Mouse (Mus musculus): ENCODE data around the gene Catsperd. TPM values are rescaled to one million over a fixed set of nuclear protein-coding genes. Genes with fewer than 3 reads are reported as not detected.

Gene Catsperd
- polyA plus RNA-seq, 1 experiment from 2014 or later = 3.7 TPM

DNA sequence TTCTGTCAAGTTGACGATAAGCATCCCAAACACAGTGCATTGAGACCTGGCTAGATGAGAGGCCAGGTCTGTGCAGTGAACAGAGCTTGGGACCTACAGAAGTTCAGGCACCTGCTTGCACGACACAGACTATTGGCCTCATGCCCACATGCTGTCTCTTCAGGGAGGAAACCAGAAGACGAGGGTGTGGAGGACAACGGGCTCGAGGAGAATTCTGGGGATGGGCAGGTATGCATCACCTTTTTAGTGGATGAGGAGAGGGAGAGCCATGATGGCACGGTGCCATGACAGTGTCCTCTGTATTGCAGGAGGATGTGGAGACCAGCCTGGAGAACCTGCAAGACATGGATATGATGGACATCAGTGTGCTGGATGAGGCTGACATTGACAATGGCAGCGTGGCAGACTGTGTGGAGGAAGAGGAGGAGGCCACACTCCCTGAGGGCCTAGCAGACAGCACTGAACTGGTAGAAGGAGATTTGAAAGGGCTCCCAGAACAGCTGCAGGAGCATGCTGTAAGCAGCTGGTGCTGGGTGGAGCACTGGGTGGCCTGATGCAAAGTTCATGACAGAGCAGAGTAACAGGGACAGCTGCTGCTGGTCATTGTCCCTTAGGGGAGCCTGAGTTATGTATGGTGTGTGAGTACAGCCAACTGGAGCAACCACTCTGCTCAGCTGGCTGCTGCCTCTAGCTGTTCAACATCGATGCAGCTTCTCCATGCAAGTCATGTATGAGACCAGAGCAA lies 34.2 kb upstream of the Catsperd start:
- H3K4me1 ChIP-seq (ENCODE audit: control insufficient read depth, insufficient read depth, low read length) = no peaks in the 10 kb centered on the region
- ATAC-seq (ENCODE audit: low read depth) = no peak
- H3K27me3 ChIP-seq (ENCODE audit: control insufficient read depth, insufficient read depth, low read length) = no peaks in the 10 kb centered on the region
- H3K36me3 ChIP-seq (ENCODE audit: control insufficient read depth, insufficient read depth, low read length) = peaks cover 79% of the 10 kb centered on the region
- no peak overlapping the region for H3K4me2 ChIP-seq (ENCODE audit: low read depth, low read length)
- no peak overlapping the region for H3K9ac ChIP-seq (replicated peaks; ENCODE audit: low read depth, low read length)
- no peak overlapping the region for H3K27ac ChIP-seq (ENCODE audit: low read depth, low read length)
- H3K4me3 ChIP-seq (ENCODE audit: low read depth, low read length) = no peak overlapping the region
- no peaks in the 10 kb centered on the region for H3K9me3 ChIP-seq (ENCODE audit: control insufficient read depth, low read length)
- 89% methylated on average over 8 of the region's 8 CpGs for WGBS

DNA sequence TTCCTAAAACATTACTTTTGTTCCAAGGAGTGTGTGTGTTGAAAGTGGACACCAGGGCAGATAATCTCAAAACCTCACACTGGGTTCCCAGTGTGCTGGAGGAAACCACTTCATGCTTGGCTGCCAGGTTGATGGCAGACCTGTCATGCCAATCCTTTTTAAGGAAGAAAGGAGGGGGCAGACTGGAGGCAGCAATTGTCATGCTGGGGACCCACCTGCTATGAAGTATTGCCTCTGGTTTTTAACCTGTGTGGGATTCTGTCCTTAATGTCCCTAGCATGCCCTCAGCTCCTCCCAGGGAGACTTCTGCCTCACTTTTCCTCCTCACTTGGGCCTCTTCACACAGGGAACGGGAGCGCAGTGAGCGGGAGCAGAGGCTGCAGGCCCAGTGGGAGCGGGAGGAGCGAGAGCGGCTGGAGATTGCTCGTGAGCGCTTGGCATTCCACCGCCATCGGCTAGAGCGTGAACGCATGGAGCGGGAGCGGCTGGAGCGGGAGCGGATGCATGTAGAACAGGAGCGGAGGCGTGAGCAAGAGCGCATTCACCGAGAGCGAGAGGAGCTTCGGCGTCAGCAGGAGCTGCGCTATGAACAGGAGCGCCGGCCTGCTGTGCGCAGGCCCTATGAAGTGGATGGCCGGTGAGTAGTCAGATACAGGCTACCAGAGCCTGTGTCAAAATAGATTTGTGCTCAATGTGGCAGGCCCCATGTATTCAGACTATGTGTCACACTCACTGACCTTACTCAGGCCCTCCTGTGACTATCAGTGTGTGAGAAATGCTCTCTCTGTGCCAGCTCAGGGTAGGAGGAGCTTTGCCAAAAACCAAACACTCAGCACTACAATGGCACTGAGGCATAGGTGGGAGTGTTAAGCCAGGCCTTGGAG lies 24.5 kb upstream of the Catsperd start:
- no peaks in the 10 kb centered on the region for H3K9me3 ChIP-seq (ENCODE audit: control insufficient read depth, low read length)
- WGBS = 94% methylated on average over 28 of the region's 28 CpGs

DNA sequence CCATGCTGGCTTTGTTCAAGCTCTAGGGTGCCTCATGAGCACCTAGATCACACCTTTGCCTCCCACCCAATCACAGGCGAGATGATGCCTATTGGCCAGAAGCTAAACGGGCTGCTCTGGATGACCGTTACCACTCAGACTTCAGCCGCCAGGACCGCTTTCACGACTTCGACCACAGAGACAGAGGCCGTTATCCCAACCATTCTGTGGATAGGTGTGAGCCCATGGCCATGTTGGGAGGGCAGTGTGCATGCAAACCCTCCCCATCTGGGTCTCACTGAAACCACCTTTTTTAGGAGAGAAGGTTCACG lies 23.9 kb upstream of the Catsperd start:
- ATAC-seq (ENCODE audit: low read depth) = no peak
- Histone ChIP-seq H3K27ac (ENCODE audit: low read depth, low read length) (no peak overlapping the region), H3K4me3 (ENCODE audit: low read depth, low read length) (no peak overlapping the region), H3K27me3 (ENCODE audit: control insufficient read depth, insufficient read depth, low read length) (no peaks in the 10 kb centered on the region), H3K36me3 (ENCODE audit: control insufficient read depth, insufficient read depth, low read length) (peaks cover 80% of the 10 kb centered on the region), H3K9ac (replicated peaks; ENCODE audit: low read depth, low read length) (no peak overlapping the region), H3K4me1 (ENCODE audit: control insufficient read depth, insufficient read depth, low read length) (peaks cover 8% of the 10 kb centered on the region), H3K4me2 (ENCODE audit: low read depth, low read length) (no peak overlapping the region), H3K9me3 (ENCODE audit: control insufficient read depth, low read length) (no peaks in the 10 kb centered on the region)
- 90% methylated on average over 9 of the region's 9 CpGs for WGBS

More for the DNA sequence above, 24.5 kb upstream of the Catsperd start:
- Histone ChIP-seq H3K9ac (replicated peaks; ENCODE audit: low read depth, low read length) (no peak overlapping the region), H3K4me2 (ENCODE audit: low read depth, low read length) (no peak overlapping the region), H3K36me3 (ENCODE audit: control insufficient read depth, insufficient read depth, low read length) (peaks cover 80% of the 10 kb centered on the region), H3K27me3 (ENCODE audit: control insufficient read depth, insufficient read depth, low read length) (no peaks in the 10 kb centered on the region), H3K4me1 (ENCODE audit: control insufficient read depth, insufficient read depth, low read length) (peaks cover 4% of the 10 kb centered on the region), H3K27ac (ENCODE audit: low read depth, low read length) (no peak overlapping the region), H3K4me3 (ENCODE audit: low read depth, low read length) (no peak overlapping the region)
- no peak for ATAC-seq (ENCODE audit: low read depth)

DNA sequence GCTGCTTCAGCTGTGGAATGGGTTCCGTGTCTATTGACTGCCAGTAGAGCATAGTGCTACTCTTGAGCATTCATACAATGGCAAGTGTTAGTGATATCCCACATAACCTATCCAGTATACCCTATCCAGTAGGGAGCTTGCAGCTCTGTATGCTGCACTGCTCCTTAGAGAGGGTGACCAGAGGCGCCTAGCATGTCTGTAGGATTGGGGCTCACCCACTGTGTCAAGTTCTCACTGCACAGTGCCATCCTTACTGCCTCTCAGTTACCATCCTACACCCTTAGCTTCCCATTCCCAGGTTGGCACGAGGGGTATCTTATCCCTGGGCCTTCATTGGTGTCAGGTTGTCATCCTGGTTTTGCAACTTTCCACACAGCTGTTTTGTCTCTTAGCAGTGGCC lies 23.5 kb upstream of the Catsperd start:
- Histone ChIP-seq H3K9me3 (ENCODE audit: control insufficient read depth, low read length) (no peaks in the 10 kb centered on the region), H3K4me2 (ENCODE audit: low read depth, low read length) (no peak overlapping the region), H3K27ac (ENCODE audit: low read depth, low read length) (no peak overlapping the region), H3K4me3 (ENCODE audit: low read depth, low read length) (no peak overlapping the region), H3K9ac (replicated peaks; ENCODE audit: low read depth, low read length) (no peak overlapping the region), H3K36me3 (ENCODE audit: control insufficient read depth, insufficient read depth, low read length) (peaks cover 77% of the 10 kb centered on the region), H3K27me3 (ENCODE audit: control insufficient read depth, insufficient read depth, low read length) (no peaks in the 10 kb centered on the region), H3K4me1 (ENCODE audit: control insufficient read depth, insufficient read depth, low read length) (peaks cover 8% of the 10 kb centered on the region)
- ATAC-seq (ENCODE audit: low read depth) = no peak
- 93% methylated on average over 3 of the region's 3 CpGs for WGBS

DNA sequence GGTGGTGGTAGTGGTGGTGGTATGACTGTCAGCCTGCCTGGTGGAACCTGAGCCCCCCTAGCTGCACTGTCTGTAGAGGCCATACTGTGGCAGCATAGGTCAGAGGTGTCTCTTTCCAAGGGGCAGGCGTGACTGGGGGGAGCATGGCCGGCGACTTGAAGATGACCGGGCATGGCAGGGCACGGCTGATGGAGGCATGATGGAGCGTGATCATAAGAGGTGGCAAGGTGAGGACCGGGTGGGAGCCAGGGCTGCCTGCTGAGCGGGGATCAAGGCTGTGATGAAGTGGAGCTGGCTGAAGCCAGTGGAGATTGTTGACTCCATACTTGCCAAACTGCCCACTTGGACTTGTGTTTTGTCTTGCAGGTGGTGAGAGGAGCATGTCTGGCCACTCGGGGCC lies 22.5 kb upstream of the Catsperd start:
- Histone ChIP-seq H3K9me3 (ENCODE audit: control insufficient read depth, low read length) (no peaks in the 10 kb centered on the region), H3K4me2 (ENCODE audit: low read depth, low read length) (no peak overlapping the region), H3K4me1 (ENCODE audit: control insufficient read depth, insufficient read depth, low read length) (peaks cover 11% of the 10 kb centered on the region), H3K36me3 (ENCODE audit: control insufficient read depth, insufficient read depth, low read length) (peaks cover 68% of the 10 kb centered on the region), H3K27ac (ENCODE audit: low read depth, low read length) (no peak overlapping the region), H3K4me3 (ENCODE audit: low read depth, low read length) (no peak overlapping the region), H3K9ac (replicated peaks; ENCODE audit: low read depth, low read length) (no peak overlapping the region), H3K27me3 (ENCODE audit: control insufficient read depth, insufficient read depth, low read length) (no peaks in the 10 kb centered on the region)
- 86% methylated on average over 9 of the region's 9 CpGs for WGBS
- ATAC-seq (ENCODE audit: low read depth) = no peak

DNA sequence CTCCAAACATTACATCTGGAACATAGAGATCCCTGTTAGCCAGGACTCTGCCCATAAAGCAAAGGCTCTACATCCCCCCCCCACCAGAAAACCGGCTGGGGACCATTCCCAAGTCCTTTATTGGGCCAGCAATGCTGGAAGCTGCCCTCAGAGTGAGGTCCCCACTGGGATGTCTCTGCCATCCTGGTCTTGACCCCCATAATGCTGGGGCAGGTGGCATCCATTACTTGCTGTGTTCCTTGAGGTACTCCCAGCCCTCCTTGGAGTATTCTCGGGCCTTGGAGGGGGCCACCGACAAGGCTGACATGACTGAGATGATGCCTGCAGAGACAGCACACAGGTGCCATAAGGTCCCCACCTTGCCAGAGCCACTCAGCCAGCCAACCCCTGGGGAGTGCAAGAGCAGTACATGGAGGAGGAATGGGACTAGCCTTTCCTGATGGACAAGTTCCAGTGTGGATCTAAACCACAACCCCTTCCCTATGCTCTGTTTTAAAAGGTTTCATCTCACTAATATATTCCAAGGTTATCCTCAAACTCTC lies 20.4 kb upstream of the Catsperd start:
- Histone ChIP-seq H3K4me1 (ENCODE audit: control insufficient read depth, insufficient read depth, low read length) (peaks cover 11% of the 10 kb centered on the region), H3K36me3 (ENCODE audit: control insufficient read depth, insufficient read depth, low read length) (peaks cover 48% of the 10 kb centered on the region), H3K9me3 (ENCODE audit: control insufficient read depth, low read length) (no peaks in the 10 kb centered on the region), H3K4me2 (ENCODE audit: low read depth, low read length) (no peak overlapping the region), H3K9ac (replicated peaks; ENCODE audit: low read depth, low read length) (no peak overlapping the region), H3K27ac (ENCODE audit: low read depth, low read length) (no peak overlapping the region), H3K4me3 (ENCODE audit: low read depth, low read length) (no peak overlapping the region), H3K27me3 (ENCODE audit: control insufficient read depth, insufficient read depth, low read length) (no peaks in the 10 kb centered on the region)
- 73% methylated on average over 3 of the region's 3 CpGs for WGBS
- ATAC-seq (ENCODE audit: low read depth) = no peak

DNA sequence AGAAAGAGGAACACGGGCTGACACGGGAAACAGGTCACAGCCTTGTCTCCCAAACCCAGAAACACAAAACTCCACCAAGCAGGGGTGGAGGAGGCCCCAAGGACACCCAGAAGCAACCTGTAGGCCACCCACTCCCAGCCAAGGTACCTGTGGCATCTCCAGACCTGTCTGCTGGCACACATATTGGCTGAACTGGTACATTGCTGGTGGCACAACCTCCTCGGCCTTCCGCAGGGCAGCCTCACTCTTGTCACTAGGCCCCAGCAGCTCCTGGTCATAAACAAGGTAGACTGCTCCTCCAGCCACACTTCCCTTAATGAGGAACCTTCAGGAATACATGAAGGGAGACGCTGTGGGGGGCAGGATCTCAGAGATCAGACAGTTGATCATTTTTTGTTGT lies 19.2 kb upstream of the Catsperd start:
- Histone ChIP-seq H3K27me3 (ENCODE audit: control insufficient read depth, insufficient read depth, low read length) (no peaks in the 10 kb centered on the region), H3K9ac (replicated peaks; ENCODE audit: low read depth, low read length) (peak overlapping the region; percentile 64), H3K4me2 (ENCODE audit: low read depth, low read length) (peak overlapping the region; percentile 72), H3K36me3 (ENCODE audit: control insufficient read depth, insufficient read depth, low read length) (peaks cover 37% of the 10 kb centered on the region), H3K9me3 (ENCODE audit: control insufficient read depth, low read length) (no peaks in the 10 kb centered on the region), H3K4me3 (ENCODE audit: low read depth, low read length) (peak overlapping the region; percentile 57), H3K27ac (ENCODE audit: low read depth, low read length) (no peak overlapping the region), H3K4me1 (ENCODE audit: control insufficient read depth, insufficient read depth, low read length) (peaks cover 11% of the 10 kb centered on the region)
- no peak for ATAC-seq (ENCODE audit: low read depth)
- WGBS = 67% methylated on average over 5 of the region's 5 CpGs

DNA sequence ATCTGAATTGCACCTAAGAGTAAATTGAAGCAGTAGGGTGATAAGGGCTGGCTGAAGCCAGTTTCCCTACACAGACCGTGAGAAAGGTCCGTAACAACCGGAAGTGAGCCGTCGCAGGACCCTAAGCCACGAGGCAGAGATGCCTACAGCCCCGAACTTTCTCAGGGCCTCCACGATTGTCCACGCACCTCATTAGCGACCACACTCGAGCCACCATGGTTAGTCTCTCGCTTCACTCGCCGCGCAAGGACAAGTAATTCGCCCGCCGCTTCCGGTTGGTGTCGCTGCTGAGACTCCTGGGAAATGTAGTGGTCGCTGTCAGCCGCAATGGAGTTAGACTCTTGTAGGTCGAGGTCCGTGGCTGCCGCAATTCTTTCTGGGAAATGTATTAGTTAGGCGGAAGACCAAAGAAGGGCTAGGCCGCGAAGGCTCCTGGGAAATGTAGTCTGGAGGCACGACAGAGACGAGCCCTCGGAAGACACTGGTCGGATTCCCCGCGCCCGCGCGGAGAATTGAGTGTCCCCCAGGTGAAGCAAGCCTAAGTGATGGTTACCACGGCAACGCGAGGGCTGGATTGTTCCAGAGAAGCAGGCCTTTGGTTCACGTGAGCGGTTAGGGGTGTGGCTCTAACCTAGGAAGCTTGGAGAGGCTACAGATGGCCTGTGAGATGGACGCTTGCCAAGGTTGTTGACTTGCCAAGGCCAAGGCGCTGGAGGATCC lies 18.3 kb upstream of the Catsperd start, which contains the start of gene 2410015M20Rik:
Gene 2410015M20Rik (minus strand): TSS at position 320 of the 720 bp plus-strand sequence.
- peaks cover 33% of the 10 kb centered on the region for H3K36me3 ChIP-seq (ENCODE audit: control insufficient read depth, insufficient read depth, low read length)
- peaks cover 16% of the 10 kb centered on the region for H3K4me1 ChIP-seq (ENCODE audit: control insufficient read depth, insufficient read depth, low read length)
- H3K4me3 ChIP-seq (ENCODE audit: low read depth, low read length) = peak within 1 kb of the TSS; percentile 57
- peak within 1 kb of the TSS; percentile 64 for H3K9ac ChIP-seq (replicated peaks; ENCODE audit: low read depth, low read length)
- no peaks in the 10 kb centered on the region for H3K9me3 ChIP-seq (ENCODE audit: control insufficient read depth, low read length)
- under 1% methylated on average over 44 of the region's 44 CpGs for WGBS
- H3K27ac ChIP-seq (ENCODE audit: low read depth, low read length) = peak within 1 kb of the TSS; percentile 58
- H3K4me2 ChIP-seq (ENCODE audit: low read depth, low read length) = peak within 1 kb of the TSS; percentile 72
- ATAC-seq (ENCODE audit: low read depth) = peak; percentile 91
- no peaks in the 10 kb centered on the region for H3K27me3 ChIP-seq (ENCODE audit: control insufficient read depth, insufficient read depth, low read length)

Measured in neural tube, embryonic 14.5 days (tissue).